Mouse (Mus musculus) heart, adult 2 months (tissue): ENCODE results near the gene Klf12. TPM values are rescaled to one million over a fixed set of nuclear protein-coding genes. Genes with fewer than 3 reads are reported as not detected.

Experiments used
- DNase-seq, 2 experiments: peaks; one replicate each; pipeline ENCODE4 v3.0.0; 2021
- H3K27ac ChIP-seq: fragments of 200-600 bp; 2 replicates; pipeline ENCODE4 v1.8.1; 2022
- H3K27me3 ChIP-seq: fragments of 200-500 bp; 2 replicates; pipeline ENCODE4 v1.6.1; 2012; ENCODE audit warnings: mild to moderate bottlenecking, low read length, inconsistent platforms, mixed read lengths; ENCODE audit not compliant: control insufficient read depth, insufficient read depth
- H3K36me3 ChIP-seq: fragments of 200-500 bp; 2 replicates; pipeline ENCODE4 v1.6.1; 2012; ENCODE audit warnings: low read length, inconsistent platforms; ENCODE audit not compliant: control insufficient read depth, insufficient read depth
- H3K4me1 ChIP-seq: fragments of 200-500 bp; 2 replicates; pipeline ENCODE4 v1.6.1; 2011; ENCODE audit warnings: low read length; ENCODE audit not compliant: control insufficient read depth, insufficient read depth
- H3K4me3 ChIP-seq: fragments of 200-600 bp; 2 replicates; pipeline ENCODE4 v1.8.1; 2022
- H3K79me2 ChIP-seq: fragments of 200-500 bp; replicated peaks from 2 replicates; pipeline ENCODE4 v1.6.1; 2012; ENCODE audit warnings: mild to moderate bottlenecking, inconsistent platforms, low read length, moderate library complexity, mixed read lengths; ENCODE audit not compliant: control insufficient read depth, insufficient read depth
- H3K9ac ChIP-seq: fragments of 200-500 bp; 2 replicates; pipeline ENCODE4 v1.6.1; 2012; ENCODE audit warnings: low read depth, mild to moderate bottlenecking, control low read depth, inconsistent platforms, low read length, mixed read lengths
- CTCF ChIP-seq: fragments of 200-600 bp; IDR thresholded peaks from 2 replicates; pipeline ENCODE4 v1.8.1; 2022; ENCODE audit warnings: antibody characterized with exemption, mild to moderate bottlenecking, moderate library complexity
- EP300 ChIP-seq: fragments of 200-500 bp; IDR thresholded peaks from 2 replicates; pipeline ENCODE4 v1.6.1; 2011; ENCODE audit warnings: low read depth, low read length, control low read depth; ENCODE audit not compliant: insufficient read depth
- POLR2A ChIP-seq: fragments of 200-500 bp; IDR thresholded peaks from 2 replicates; pipeline ENCODE4 v1.6.1; 2011; ENCODE audit warnings: mild to moderate bottlenecking, low read depth, low read length, control low read depth; ENCODE audit not compliant: insufficient read depth
- WGBS: fragments of 180-500 bp; shearing (Covaris S2); methylation state at CpG from one replicate; pipeline ENCODE4 v1.1.7; 2018; 5-methylcytosine and 5-hydroxymethylcytosine counted together
- intact Hi-C: fragments of 180-260 bp; cut with DNase I; formaldehyde crosslinking; loops from one replicate; pipeline ENCODE4 v1.15.1; 2025
- polyA plus RNA-seq: library from polyadenylated mRNA; depleted of rRNA; stranded (reverse); fragments of >200 nt; gene quantifications from 2 replicates; pipeline ENCODE4 v1.2.3, GENCODE M21; 2012
- total RNA-seq, 2 experiments: library from RNA; stranded (reverse); gene quantifications; 2 replicates each; pipeline ENCODE4 v1.2.3; 2021

Gene Klf12
- total and polyA plus RNA-seq, 3 experiments, result 8.6 to 15.8 (median 15.3) TPM

DNA sequence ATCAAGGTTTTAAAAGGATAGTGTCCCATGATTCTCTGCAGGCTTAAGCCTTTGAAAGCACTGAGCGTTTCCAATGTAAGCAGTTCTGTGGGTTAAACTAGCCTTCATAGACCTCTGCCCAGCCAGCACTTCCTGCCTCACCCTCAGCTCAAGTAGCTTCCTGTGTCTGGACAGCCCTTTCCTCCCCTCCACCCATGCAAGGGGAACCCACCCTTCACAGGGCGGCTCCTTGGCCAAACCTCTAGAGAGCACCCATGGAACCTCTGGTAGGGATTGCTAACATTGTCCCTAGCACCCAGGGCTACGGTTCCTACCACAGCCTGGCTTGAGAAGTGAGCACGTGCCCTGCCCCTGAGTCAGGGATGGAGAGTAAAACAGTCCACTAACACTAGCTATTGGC is 23.9 kb downstream of the Klf12 start:
- H3K4me1 ChIP-seq, result peaks cover 4% of the 10 kb centered on the region
- TF ChIP-seq CTCF (no peak), POLR2A (0 out of 2 replicates have a peak, but pooled peaks have one; percentile 14), EP300 (peak; percentile 93)
- DNase-seq, result peak; percentile 65 to 69
- no peak overlapping the region for H3K9ac ChIP-seq
- H3K27ac ChIP-seq, result peak overlapping the region; percentile 77
- H3K79me2 ChIP-seq, result 0 out of 2 replicates have a peak, but pooled peaks cover 1% of the 10 kb centered on the region
- 39% methylated on average over 4 of the region's 4 CpGs for WGBS
- no peak overlapping the region; the same call in 1 of the 2 replicates for H3K4me3 ChIP-seq
- H3K27me3 ChIP-seq, result no peaks in the 10 kb centered on the region
- intact Hi-C loops, result no loop called here
- peaks cover 2% of the 10 kb centered on the region for H3K36me3 ChIP-seq

DNA sequence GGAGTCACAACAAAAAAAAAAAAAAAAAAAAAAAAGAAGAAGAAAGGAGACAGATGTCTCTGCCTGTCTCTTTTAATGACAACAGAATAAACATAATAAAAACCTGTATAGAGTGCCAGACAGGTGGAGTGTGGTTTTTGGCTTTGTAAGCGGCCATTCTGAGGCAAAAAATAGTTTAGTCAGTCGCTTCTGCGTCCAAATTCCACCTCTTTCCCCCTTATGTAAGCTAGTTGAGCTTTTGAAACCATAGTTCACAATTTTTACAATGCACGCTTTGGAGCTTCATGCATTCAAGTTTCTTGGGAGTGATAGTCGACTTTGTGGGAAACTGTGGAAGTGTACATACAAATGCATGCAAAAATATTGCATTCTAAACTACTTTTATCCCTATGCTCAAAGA is 41.4 kb downstream of the Klf12 start:
- H3K79me2 ChIP-seq, result peaks cover 3% of the 10 kb centered on the region; the same call in 1 of the 2 replicates
- WGBS, result 90% methylated on average over 5 of the region's 5 CpGs
- H3K4me1 ChIP-seq, result no peaks in the 10 kb centered on the region; the same call in 1 of the 2 replicates
- intact Hi-C loops, result no loop called here
- TF ChIP-seq CTCF, result no peak
- no peak for TF ChIP-seq EP300
- no peak for TF ChIP-seq POLR2A
- H3K27me3 ChIP-seq, result no peaks in the 10 kb centered on the region
- no peak overlapping the region for H3K27ac ChIP-seq
- no peak for DNase-seq
- no peak overlapping the region for H3K4me3 ChIP-seq
- no peak overlapping the region for H3K9ac ChIP-seq
- no peaks in the 10 kb centered on the region for H3K36me3 ChIP-seq

DNA sequence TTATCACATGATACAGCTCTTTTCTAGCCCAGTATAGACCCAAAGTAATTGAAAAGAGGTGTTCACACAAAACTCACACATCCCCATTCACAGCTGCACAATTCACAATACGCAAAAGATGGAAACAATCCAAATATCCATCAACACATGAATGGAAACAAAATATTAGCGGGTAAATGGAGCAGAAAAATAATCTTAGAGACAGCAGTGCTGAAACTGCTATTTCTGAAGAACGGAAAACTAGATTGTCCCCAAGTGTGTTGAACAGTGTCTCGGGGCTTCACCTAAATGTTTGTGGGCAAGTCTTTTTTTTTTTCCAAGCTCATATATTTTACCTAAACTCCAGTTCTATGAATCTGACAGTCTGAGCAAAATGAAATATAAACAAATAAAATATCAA is 44.6 kb downstream of the Klf12 start:
- no peaks in the 10 kb centered on the region; the same call in 1 of the 2 replicates for H3K36me3 ChIP-seq
- DNase-seq, result no peak
- H3K79me2 ChIP-seq, result peaks cover 3% of the 10 kb centered on the region; the same call in 1 of the 2 replicates
- H3K4me3 ChIP-seq, result no peak overlapping the region
- intact Hi-C loops, result no loop called here
- H3K27ac ChIP-seq, result no peak overlapping the region
- no peaks in the 10 kb centered on the region for H3K27me3 ChIP-seq
- TF ChIP-seq CTCF, result no peak
- TF ChIP-seq POLR2A, result no peak
- no peak for TF ChIP-seq EP300
- WGBS, result 72% methylated on average over 4 of the region's 4 CpGs
- H3K4me1 ChIP-seq, result peaks cover 4% of the 10 kb centered on the region
- no peak overlapping the region for H3K9ac ChIP-seq

DNA sequence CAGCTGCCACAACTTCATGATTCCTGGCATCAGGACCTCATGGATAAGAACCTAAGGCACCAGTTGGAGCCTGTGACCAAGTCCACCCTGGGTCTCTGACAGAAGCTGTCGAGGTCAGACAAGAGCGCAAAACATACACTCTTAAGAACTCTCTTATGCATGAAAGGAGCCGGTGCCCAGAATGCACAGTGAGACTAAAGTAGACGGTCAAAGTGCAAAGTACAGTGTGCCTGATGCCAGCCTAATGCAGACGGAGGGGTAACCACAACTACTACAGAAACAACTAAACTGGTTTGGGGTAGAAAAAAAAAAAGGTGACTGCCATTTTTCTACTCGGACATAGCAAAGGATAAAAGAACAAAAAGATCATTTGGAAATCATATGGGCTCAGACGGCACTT is 47.7 kb downstream of the Klf12 start:
- H3K4me3 ChIP-seq, result no peak overlapping the region
- H3K4me1 ChIP-seq, result peaks cover 6% of the 10 kb centered on the region
- peaks cover 1% of the 10 kb centered on the region; the same call in 1 of the 2 replicates for H3K79me2 ChIP-seq
- TF ChIP-seq CTCF (no peak), EP300 (no peak), POLR2A (no peak)
- no peak overlapping the region for H3K27ac ChIP-seq
- no peak for DNase-seq
- no peak overlapping the region for H3K9ac ChIP-seq
- H3K27me3 ChIP-seq, result no peaks in the 10 kb centered on the region
- peaks cover 12% of the 10 kb centered on the region for H3K36me3 ChIP-seq
- intact Hi-C loops, result no loop called here
- 86% methylated on average over 7 of the region's 7 CpGs for WGBS

DNA sequence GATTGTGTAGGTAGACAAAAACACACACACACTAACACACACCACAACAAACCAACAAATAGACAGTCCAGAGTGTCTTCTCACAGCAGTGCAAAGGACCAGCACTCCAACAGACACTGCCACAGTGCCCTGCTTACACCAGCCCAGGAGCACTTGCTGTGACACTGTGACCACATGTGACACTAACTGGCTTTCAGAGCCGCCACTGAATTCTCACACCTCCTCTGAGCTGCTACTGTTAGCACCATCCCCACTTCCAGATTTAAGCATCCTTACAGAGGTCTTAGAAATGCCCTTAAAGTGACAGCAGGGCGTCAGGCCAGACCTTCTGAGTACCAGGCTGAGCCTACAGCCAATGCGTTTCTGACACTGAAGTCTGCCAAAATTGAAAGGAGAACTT is 48.7 kb downstream of the Klf12 start:
- peak in 1 of 2 experiments; percentile 12 for DNase-seq
- Histone ChIP-seq H3K27ac (peak overlapping the region; percentile 67), H3K27me3 (no peaks in the 10 kb centered on the region), H3K4me1 (peaks cover 6% of the 10 kb centered on the region), H3K36me3 (peaks cover 12% of the 10 kb centered on the region), H3K4me3 (no peak overlapping the region), H3K9ac (no peak overlapping the region), H3K79me2 (no peaks in the 10 kb centered on the region)
- intact Hi-C loops, result no loop called here
- TF ChIP-seq POLR2A (no peak), CTCF (no peak), EP300 (no peak)
- 44% methylated on average over 3 of the region's 3 CpGs for WGBS

DNA sequence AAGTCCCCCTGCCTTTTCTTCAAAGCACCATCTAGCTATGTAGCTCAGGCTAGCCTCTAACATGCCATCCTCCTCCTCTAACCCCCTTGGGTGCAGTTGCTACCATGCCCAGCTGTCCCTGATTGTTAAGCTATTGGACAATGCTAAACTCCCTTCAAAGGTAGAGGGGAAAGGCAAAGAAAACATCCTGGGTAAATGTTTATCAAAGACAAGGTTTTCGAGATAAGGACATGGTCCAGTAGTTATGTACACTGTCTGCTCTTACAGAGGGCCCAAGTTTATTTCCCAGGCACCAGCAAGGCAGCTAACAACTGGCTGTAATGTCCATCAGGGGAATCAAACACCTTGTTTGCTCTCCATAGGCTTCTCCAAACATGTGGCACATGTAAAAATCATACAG is 53.1 kb downstream of the Klf12 start:
- no peak for TF ChIP-seq EP300
- TF ChIP-seq POLR2A, result no peak
- no peak for TF ChIP-seq CTCF
- Histone ChIP-seq H3K4me1 (peaks cover 7% of the 10 kb centered on the region), H3K9ac (no peak overlapping the region), H3K4me3 (no peak overlapping the region), H3K79me2 (peaks cover 3% of the 10 kb centered on the region; the same call in 1 of the 2 replicates), H3K27me3 (no peaks in the 10 kb centered on the region), H3K27ac (no peak overlapping the region), H3K36me3 (peaks cover 12% of the 10 kb centered on the region)
- DNase-seq, result no peak
- intact Hi-C loops, result no loop called here
- WGBS, result 76% methylated on average over 1 of the region's 1 CpGs
